Mouse (Mus musculus) olfactory bulb, adult 2 months (tissue): ENCODE data around the gene Rybp.

ENCODE experiments used
- CTCF ChIP-seq: fragments of 200-500 bp; IDR thresholded peaks from 2 replicates; pipeline ENCODE4 v1.5.1; 2012; ENCODE audit warnings: low read depth, mild to moderate bottlenecking, low read length, moderate library complexity; ENCODE audit not compliant: insufficient read depth
- POLR2A ChIP-seq: fragments of 200-500 bp; IDR thresholded peaks from 2 replicates; pipeline ENCODE4 v1.6.1; 2012; ENCODE audit warnings: mild to moderate bottlenecking, low read depth, low read length, moderate library complexity; ENCODE audit not compliant: insufficient read depth

GRCm38 (mm10) chr6:100206741-100207275 lies 80.5 kb downstream of the Rybp start:
- TF ChIP-seq CTCF (no peak), POLR2A (no peak)
